Mouse (Mus musculus) embryonic facial prominence, embryonic 13.5 days (tissue): ENCODE results near the gene Prr18. TPM values are rescaled to one million over a fixed set of nuclear protein-coding genes. Genes with fewer than 3 reads are reported as not detected.
A peak's percentile ranks its signal among the peaks of the same experiment; 100 is the strongest.

ENCODE experiments used
- ATAC-seq: fragments of 200-750 bp; cut with Nextera tagmentation; 2 replicates; pipeline ENCODE4 v1.8.0; 2017; ENCODE audit warnings: low read depth; ENCODE audit not compliant: insufficient number of reproducible peaks, insufficient read depth, low FRiP score, low TSS enrichment
- H3K27ac ChIP-seq: fragments of 300-500 bp; sonication (generic); 2 replicates; pipeline ENCODE4 v1.5.1; 2015; ENCODE audit warnings: moderate library complexity, mild to moderate bottlenecking, inconsistent platforms
- H3K27me3 ChIP-seq: fragments of 300-500 bp; sonication (generic); 2 replicates; pipeline ENCODE4 v1.6.1; 2015; ENCODE audit warnings: mild to moderate bottlenecking, inconsistent platforms
- H3K36me3 ChIP-seq: fragments of 300-500 bp; sonication (generic); 2 replicates; pipeline ENCODE4 v1.6.1; 2015; ENCODE audit warnings: mild to moderate bottlenecking, inconsistent platforms
- H3K4me1 ChIP-seq: fragments of 300-500 bp; sonication (generic); 2 replicates; pipeline ENCODE4 v1.6.1; 2015; ENCODE audit warnings: inconsistent platforms
- H3K4me2 ChIP-seq: fragments of 300-500 bp; sonication (generic); 2 replicates; pipeline ENCODE4 v1.6.1; 2015; ENCODE audit warnings: moderate library complexity, mild to moderate bottlenecking, inconsistent platforms
- H3K4me3 ChIP-seq: fragments of 300-500 bp; sonication (generic); 2 replicates; pipeline ENCODE4 v1.5.1; 2015; ENCODE audit warnings: mild to moderate bottlenecking, inconsistent platforms
- H3K9ac ChIP-seq: fragments of 300-500 bp; sonication (generic); 2 replicates; pipeline ENCODE4 v1.6.1; 2015; ENCODE audit warnings: mild to moderate bottlenecking, inconsistent platforms
- H3K9me3 ChIP-seq: fragments of 300-500 bp; sonication (generic); 2 replicates; pipeline ENCODE4 v1.6.1; 2016; ENCODE audit warnings: inconsistent platforms
- WGBS: fragments of 180-500 bp; shearing (Covaris S2); methylation state at CpG from one replicate; pipeline ENCODE4 v1.1.7; 2015; ENCODE audit warnings: mixed read lengths; 5-methylcytosine and 5-hydroxymethylcytosine counted together
- polyA plus RNA-seq: library from polyadenylated mRNA; unstranded; fragments of >200 nt; fragmentation: Nextera tagmentation; extraction: Ambion mirVana; gene quantifications from 2 replicates; pipeline ENCODE4 v1.2.1, GENCODE M21; 2015

Prr18 gene
- polyA plus RNA-seq, 1 experiment from 2014 or later: 0.52 TPM

DNA sequence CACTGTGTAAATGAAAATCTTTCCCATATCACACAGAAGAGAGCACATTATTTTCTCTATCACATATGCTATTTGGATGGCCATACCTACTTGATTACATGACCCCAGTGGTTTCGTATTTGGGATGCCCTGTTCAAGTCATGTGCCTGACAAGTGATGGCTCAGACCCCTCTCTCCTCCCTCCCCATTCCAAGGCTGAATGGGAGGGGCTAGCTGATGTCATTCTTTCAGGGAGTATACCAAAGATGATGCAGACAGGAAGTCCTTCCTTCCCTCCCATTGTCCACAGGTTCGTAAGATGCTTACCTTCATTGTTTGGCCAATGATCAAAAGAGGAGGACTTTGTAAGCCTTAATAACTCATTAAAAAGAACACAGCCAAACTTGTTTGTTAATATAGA is 31.9 kb downstream of the Prr18 start:
- H3K4me2 ChIP-seq: no peak overlapping the region
- H3K9me3 ChIP-seq: no peaks in the 10 kb centered on the region
- no peak overlapping the region for H3K4me3 ChIP-seq
- no peak for ATAC-seq
- 60% methylated on average over 2 of the region's 2 CpGs for WGBS
- H3K4me1 ChIP-seq: peaks cover 52% of the 10 kb centered on the region
- no peaks in the 10 kb centered on the region for H3K27me3 ChIP-seq
- no peaks in the 10 kb centered on the region for H3K36me3 ChIP-seq
- no peak overlapping the region for H3K9ac ChIP-seq
- H3K27ac ChIP-seq: no peak overlapping the region

DNA sequence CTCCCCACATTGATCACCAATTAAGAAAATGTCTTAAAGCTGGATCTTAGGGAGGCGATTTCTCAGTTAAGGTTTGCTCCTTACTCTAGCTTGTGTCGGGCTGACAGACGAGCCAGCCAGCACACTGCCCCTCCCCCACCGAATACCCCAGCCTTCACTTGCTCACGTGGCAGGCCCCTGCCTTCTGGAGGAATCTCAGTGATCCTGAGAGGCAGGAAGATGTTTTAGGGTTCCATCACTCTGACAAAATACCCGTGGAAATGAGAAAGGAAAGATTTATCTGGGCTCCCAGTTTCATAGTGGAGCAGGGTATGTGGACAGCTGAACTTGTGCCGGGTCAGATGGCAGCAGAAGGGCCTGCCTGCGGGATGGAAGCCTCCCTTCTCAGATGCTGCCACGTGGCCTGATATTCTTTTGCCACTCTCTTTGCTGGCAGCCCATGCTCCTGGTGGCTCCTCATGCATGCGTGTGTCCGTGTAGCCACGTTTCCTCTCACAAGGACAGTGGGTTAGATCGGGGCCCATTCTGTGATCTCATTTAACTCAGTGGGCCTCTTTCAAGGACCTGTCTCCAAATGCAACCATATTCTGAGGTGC is 33.5 kb downstream of the Prr18 start:
- peak overlapping the region; percentile 17; the same call in 1 of the 2 replicates for H3K27ac ChIP-seq
- no peak overlapping the region for H3K4me3 ChIP-seq
- 0 out of 2 replicates have a peak overlapping the region, but pooled peaks have one; percentile 49 for H3K9ac ChIP-seq
- H3K9me3 ChIP-seq: no peaks in the 10 kb centered on the region
- peaks cover 52% of the 10 kb centered on the region for H3K4me1 ChIP-seq
- 25% methylated on average over 13 of the region's 13 CpGs for WGBS
- H3K27me3 ChIP-seq: no peaks in the 10 kb centered on the region
- H3K36me3 ChIP-seq: no peaks in the 10 kb centered on the region
- no peak overlapping the region for H3K4me2 ChIP-seq
- ATAC-seq: no peak

DNA sequence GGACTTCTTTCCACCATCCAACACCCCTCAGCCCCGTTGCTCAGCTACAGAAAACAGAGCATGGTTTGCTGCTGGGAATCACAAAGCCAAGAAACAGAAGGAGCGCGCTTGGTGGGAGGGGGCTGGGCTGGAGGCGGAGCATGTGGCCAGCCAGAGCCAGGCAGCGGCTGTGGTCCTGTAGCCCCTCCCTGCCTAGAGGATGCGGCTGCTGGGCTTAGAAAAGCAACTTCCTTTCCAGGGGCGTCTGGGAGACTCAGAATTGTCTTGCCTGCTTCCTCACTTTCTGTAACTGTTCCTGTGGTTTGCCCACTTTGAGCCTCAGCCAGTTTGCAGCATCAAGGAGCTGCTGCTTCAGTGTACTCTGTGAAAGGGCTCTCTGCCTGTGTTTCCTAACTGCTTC is 34.6 kb downstream of the Prr18 start:
- Histone ChIP-seq H3K27ac (peak overlapping the region; percentile 95), H3K4me1 (peaks cover 47% of the 10 kb centered on the region), H3K9me3 (no peaks in the 10 kb centered on the region), H3K4me3 (peak overlapping the region; percentile 33), H3K27me3 (no peaks in the 10 kb centered on the region), H3K4me2 (peak overlapping the region; percentile 64), H3K36me3 (no peaks in the 10 kb centered on the region), H3K9ac (peak overlapping the region; percentile 64)
- WGBS: 0% methylated on average over 7 of the region's 7 CpGs
- peak; percentile 80 for ATAC-seq

DNA sequence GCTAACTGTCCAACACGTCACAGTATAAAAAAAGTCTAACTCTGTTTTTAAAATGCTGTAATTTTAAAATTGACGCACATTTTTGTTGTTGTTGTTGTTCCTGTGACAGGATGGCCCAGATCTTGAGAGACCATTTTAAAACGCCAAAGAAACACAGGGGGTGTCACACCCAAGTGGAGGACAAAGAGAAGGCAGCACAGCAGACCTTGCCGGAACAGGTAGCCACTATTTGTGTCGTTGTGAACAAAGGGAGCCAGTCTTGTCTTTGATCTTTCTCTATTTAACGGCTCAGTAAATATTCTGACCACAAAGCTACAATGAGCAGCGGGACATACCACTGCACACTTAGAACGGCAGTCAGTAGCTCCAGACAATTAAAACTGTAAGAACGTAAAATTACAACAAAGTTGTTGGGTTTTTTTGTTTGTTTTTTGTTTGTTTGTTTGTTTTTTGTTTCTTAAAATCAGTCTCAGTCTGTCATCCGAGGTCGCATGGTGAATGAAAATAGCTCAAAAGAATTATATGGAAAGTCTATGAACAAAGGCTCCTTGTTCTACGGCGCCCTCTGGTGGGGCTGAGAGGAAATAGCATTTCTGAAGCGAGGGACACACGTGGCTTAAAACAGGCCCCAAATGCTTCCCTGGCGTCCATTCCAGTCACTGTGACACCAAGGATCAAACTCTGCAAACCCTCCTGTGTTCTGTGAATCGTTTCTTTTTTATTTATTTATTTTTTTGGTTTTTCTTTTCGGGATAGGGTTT is 35.2 kb downstream of the Prr18 start:
- Histone ChIP-seq H3K27ac (peak overlapping the region; percentile 95), H3K4me3 (peak overlapping the region; percentile 33), H3K36me3 (no peaks in the 10 kb centered on the region), H3K4me2 (peak overlapping the region; percentile 64), H3K9ac (peak overlapping the region; percentile 64), H3K9me3 (no peaks in the 10 kb centered on the region), H3K4me1 (peaks cover 41% of the 10 kb centered on the region), H3K27me3 (no peaks in the 10 kb centered on the region)
- WGBS: 1% methylated on average over 18 of the region's 18 CpGs
- no peak for ATAC-seq

DNA sequence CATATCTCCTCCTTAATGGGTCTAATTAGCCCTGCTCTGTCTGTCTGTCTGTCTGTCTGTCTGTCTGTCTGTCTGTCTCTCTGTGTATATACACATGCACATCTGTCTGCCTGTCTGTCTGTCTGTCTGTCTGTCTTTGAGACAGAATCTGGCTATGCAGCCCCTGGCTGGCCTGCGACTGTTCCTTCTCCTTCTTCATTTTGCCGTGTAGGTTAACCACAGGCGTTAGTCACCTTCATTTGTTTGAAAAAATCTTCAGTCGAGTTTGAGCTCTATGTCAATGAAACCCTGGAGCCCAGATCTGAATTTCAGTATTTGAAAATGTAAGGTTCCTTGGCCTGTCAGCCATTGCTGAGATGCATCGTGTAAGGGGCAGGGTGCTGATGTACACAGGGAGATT is 40.0 kb downstream of the Prr18 start:
- no peaks in the 10 kb centered on the region for H3K36me3 ChIP-seq
- no peak overlapping the region for H3K9ac ChIP-seq
- ATAC-seq: no peak
- WGBS: 57% methylated on average over 5 of the region's 5 CpGs
- no peaks in the 10 kb centered on the region for H3K27me3 ChIP-seq
- H3K4me2 ChIP-seq: no peak overlapping the region
- H3K9me3 ChIP-seq: no peaks in the 10 kb centered on the region
- no peak overlapping the region for H3K27ac ChIP-seq
- no peak overlapping the region for H3K4me3 ChIP-seq
- peaks cover 10% of the 10 kb centered on the region for H3K4me1 ChIP-seq

DNA sequence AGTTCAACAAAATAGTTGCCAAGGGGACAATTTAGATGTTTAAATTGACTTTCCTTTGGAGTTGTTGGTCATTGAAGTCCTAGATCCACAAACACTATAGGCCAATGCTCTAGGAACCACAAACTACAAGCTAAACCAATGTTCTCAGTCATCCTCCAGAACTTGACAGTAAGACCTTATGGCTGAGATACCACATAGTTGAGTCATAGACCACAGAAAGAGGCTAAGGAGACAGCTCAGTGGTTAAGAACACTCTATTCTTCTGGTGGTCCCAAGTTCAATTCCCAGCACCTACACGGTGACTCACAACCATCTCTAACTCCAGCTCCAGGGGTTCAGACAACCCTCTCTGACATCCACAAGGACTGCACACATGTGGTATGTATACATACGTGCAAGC is 48.2 kb downstream of the Prr18 start:
- Histone ChIP-seq H3K4me1 (peaks cover 12% of the 10 kb centered on the region), H3K27ac (no peak overlapping the region), H3K4me2 (no peak overlapping the region), H3K27me3 (peaks cover 34% of the 10 kb centered on the region), H3K4me3 (no peak overlapping the region), H3K9me3 (no peaks in the 10 kb centered on the region), H3K36me3 (no peaks in the 10 kb centered on the region), H3K9ac (no peak overlapping the region)
- ATAC-seq: no peak
- WGBS: 93% methylated on average over 2 of the region's 2 CpGs

DNA sequence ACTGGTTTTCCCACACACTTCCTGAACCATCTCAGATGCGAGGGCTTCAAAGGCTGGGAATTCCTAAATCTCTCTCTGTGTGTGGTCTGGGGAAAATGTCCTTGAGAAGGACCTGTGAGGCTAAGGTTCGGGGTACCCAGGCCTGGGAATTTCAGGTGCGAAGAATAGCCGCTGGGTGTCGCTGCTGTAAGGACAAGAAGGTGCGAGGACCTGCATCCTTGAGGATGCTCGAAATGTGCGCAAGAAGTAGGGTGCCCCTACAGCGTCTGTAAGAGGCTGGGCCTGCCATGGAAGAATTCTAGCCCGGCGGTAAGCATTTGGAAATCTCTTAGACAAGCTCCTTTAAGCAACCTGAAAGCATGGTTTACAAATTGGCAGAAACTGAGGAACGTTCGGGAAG is 51.2 kb downstream of the Prr18 start:
- Histone ChIP-seq H3K9ac (no peak overlapping the region), H3K9me3 (no peaks in the 10 kb centered on the region), H3K27me3 (peaks cover 50% of the 10 kb centered on the region), H3K4me3 (no peak overlapping the region), H3K4me2 (peak overlapping the region; percentile 43; the same call in 1 of the 2 replicates), H3K4me1 (peaks cover 12% of the 10 kb centered on the region), H3K27ac (no peak overlapping the region), H3K36me3 (no peaks in the 10 kb centered on the region)
- 3% methylated on average over 13 of the region's 13 CpGs for WGBS
- ATAC-seq: no peak

DNA sequence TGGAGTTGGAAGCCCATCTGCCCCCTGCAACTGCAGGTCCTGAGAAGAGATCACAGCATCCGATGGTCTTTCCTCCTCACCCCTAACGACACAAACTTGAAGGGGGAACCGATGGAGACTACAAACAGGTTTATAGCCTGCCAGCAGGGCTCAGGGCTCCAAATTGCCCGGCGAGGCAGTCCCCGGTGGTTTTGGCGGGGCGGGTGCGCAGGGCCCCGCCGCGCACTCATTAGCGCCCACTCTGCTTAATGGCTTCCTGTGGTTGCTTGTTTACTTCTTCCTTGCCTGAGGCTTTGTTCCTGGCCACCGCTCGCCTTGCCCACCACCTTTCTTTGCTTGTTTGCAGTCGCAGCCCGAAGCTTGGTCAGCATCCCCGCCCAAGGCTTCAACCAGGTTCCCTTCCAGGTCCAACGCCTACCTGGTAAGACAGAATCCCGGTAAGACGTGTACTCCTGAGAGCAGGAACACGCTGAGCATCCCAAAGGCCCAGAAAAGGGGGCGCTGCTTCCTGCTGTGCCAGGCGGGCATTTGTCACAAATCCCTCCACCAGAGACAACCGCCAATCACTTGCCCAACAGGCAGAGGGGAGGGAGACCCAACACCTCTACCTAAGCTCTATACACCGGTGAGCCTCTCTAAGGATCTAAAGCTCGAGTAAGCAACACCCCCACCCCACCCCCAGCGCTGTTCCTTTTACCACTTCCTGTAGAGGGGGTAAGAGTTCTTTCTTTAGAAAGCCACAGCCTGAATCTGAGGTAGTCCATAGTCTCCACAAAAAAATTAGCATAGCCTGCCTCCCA is 51.9 kb downstream of the Prr18 start:
- Histone ChIP-seq H3K36me3 (no peaks in the 10 kb centered on the region), H3K9ac (0 out of 2 replicates have a peak overlapping the region, but pooled peaks have one; percentile 4), H3K4me3 (peak overlapping the region; percentile 17), H3K9me3 (no peaks in the 10 kb centered on the region), H3K27ac (no peak overlapping the region), H3K4me2 (peak overlapping the region; percentile 43), H3K27me3 (peaks cover 50% of the 10 kb centered on the region), H3K4me1 (peaks cover 12% of the 10 kb centered on the region)
- no peak for ATAC-seq
- 1% methylated on average over 28 of the region's 28 CpGs for WGBS

DNA sequence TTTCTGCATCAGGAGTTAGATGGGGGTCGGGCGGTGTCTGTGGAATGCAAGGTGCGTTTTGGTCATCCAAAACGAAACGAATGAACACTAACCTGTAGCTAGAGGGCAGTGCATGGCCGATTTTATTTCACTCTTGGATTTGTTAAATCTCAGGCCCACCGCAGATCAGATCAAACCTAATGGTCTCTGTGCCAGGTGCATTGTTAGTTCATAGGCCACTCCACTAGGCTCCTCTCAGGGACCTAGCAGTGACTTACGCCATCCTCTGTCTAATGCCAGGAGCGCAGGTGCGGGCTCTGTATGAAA is 52.5 kb downstream of the Prr18 start:
- H3K4me1 ChIP-seq: peaks cover 12% of the 10 kb centered on the region
- ATAC-seq: no peak
- H3K9me3 ChIP-seq: no peaks in the 10 kb centered on the region
- H3K36me3 ChIP-seq: no peaks in the 10 kb centered on the region
- H3K4me3 ChIP-seq: no peak overlapping the region; the same call in 1 of the 2 replicates
- H3K9ac ChIP-seq: no peak overlapping the region
- H3K4me2 ChIP-seq: peak overlapping the region; percentile 43
- no peak overlapping the region for H3K27ac ChIP-seq
- H3K27me3 ChIP-seq: peaks cover 50% of the 10 kb centered on the region
- WGBS: 5% methylated on average over 10 of the region's 10 CpGs

DNA sequence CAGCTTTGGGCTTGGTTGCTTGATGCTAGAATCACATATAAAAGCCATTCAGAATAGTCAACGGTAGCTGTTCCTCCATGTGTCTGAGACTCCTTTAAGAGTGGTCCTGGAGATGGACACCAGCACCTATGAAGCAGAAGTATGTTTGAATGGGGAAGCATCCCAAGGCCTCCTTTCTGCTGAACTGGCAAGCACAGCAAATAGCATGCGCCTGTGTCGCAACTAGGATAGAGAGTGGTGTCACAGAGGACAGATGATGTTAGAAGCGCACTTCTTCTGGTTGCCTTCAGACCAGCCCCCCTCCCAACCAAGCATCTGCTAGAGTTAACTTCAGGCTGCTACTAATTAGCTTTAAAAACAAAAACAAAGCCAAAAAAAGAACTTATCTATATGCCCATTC is 53.2 kb downstream of the Prr18 start:
- Histone ChIP-seq H3K4me2 (no peak overlapping the region), H3K4me3 (no peak overlapping the region), H3K27ac (no peak overlapping the region), H3K9me3 (no peaks in the 10 kb centered on the region), H3K9ac (no peak overlapping the region), H3K4me1 (peaks cover 12% of the 10 kb centered on the region), H3K36me3 (no peaks in the 10 kb centered on the region), H3K27me3 (peaks cover 50% of the 10 kb centered on the region)
- ATAC-seq: no peak
- 53% methylated on average over 4 of the region's 4 CpGs for WGBS
